Mouse (Mus musculus) kidney, postnatal 25 days (tissue): ENCODE data around the gene Nup214.

Experiments used
- DNase-seq, 2 experiments: peaks; one replicate each; pipeline ENCODE4 v3.0.0; 2021; ENCODE audit warnings: mixed read lengths in 2 of 2

Gene Nup214

DNA sequence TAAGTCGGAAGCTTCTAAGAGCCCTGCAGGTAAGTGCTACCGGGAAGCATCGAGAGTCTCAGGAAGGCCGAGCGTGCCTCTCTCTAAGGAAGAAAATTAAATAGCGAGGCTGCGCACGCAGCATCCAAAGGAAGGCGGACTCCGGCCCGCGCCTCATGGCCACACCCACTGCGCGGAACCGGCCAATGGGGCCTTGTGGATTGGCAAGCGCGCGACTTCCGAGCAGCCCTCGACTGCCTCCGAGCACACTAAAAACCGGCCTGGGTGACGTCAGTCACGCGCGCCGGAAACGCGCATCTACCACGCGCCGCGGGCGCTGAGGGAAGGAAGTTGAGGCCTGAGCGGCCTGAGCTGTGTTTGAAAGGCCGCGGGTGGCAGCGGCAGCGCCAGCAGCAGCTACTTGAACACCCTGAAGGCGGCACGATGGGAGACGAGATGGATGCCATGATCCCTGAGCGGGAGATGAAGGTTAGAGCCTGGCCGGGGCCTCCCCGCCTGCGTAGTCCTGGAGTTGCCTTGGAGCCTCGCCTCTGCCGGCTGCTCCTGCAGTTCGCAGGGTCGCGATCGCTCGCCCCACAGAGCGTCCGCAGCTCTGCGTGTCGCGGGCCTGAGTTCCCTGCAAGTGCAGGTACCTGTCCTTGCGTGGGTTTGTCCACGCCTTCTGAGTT, at the start of gene Nup214:
TSS of gene Nup214 (plus strand) at position 296 of the 668 bp plus-strand sequence.
- DNase-seq = peak; percentile 99 to 100

DNA sequence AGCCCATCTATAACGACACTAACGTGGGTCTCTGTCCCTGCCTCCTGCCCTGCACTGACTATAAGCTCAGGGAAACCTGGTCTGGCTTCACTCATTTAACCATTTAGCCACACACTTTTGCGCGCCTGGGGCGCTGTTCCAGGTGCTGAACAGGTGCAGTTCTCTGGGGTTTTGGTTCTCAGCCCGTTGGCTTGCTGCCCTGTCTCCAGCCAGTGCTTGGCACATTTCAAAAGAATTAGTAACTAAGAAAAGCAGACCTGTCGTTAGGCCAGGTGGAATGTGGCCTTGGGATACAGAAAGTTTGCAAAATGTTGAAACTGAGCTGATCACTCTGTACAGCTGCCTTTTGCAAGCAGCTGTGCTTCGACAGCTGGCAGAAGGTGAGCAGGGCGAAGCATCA, 49.4 kb upstream of the Nup214 start:
- DNase-seq = peak; percentile 95 to 96

DNA sequence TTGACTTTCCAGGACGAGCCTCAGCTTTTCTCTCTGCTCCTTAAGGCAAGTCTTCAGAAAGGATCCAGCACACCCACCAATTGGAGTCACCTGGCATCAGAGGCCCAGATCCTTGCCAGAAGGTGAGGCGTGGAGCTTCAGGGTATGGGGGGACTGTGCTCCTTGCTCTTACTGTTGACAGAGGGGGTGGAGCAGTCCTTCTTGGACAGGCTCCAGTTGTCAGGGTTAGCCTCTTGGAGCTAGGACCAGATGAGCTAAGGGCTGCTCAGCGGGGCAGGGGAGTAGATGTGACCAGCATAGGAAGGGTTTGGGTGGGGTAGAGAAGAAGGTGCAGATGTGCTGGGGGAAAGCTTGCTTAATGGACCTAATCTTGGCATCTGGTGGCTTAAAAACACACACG, 48.3 kb upstream of the Nup214 start:
- DNase-seq = peak; percentile 40 to 69

DNA sequence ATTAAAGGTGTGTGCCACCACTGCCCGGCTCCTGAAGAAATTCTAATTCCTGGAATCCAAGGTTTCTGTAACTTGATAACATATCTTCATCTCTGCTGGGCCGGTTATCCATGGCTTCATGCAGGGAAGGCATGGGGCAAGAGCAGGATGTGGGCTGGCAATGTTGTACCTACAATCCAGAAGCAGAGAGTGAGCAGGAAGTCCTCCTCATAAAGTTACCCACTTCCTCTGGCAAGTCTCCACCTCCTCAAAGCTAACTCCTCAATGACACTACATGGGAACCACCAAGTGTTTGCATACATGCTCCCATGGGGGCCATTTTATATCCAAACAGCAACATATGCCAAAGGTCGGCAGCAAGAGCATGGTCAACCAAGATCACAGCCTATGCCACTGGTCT, 44.6 kb upstream of the Nup214 start:
- DNase-seq = no peak

DNA sequence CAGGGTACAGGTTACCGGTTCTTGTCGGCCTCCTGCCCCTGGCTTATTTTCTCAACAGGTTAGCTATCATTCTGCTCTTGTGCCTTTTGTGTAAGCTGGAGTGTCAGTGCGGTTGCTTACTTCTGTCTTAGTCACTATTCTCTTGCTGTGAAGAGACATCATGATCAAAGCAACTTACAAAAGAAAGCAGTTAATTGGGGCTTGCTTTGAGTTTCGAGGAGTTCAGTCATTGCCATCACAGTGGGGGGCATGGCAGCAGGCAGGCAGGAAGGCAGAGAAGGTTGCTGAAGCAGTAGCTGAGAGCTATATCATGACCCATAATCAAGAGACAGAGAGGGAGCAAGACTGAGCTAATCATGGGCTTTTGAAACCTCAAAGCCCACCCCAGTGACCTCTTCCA, 39.7 kb upstream of the Nup214 start:
- DNase-seq = no peak

DNA sequence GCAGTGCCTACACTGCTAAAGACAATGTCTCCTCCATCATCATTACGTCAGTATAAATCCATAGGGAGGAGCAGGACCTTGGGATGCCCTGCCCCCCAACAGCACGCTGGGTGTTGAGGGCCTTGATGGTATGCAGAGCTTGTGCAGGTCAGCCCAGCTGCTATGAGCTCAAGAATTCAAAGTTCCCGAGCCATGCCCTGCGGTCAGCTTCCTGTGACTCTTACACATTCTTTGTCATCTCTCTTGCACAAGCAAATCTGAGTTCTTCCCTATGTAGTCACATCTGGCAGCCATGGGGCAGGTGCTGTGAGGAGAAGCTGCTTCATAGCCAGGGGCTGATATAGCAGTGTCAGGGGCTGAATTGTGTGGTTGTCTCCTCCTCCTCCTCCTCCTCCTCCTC, 39.2 kb upstream of the Nup214 start:
- no peak for DNase-seq

DNA sequence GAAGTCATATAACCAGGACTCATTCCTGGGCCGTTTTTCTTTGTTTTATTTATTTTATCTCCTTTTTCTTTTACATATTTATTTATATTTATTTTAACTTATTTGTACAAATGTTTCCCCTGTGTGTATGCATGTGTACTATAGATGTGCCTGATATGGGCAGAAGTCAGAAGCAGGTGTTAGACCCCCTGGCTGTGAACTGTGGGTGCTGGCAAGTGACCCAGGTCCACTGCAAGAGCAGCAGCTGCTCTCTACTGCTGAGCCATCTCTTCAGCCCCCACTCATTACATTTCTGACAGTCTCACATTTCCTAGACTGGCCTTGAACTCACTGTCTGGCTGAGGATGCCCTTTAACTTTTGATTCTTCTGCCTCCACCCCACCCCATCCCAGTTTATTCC, 35.9 kb upstream of the Nup214 start:
- DNase-seq = no peak

DNA sequence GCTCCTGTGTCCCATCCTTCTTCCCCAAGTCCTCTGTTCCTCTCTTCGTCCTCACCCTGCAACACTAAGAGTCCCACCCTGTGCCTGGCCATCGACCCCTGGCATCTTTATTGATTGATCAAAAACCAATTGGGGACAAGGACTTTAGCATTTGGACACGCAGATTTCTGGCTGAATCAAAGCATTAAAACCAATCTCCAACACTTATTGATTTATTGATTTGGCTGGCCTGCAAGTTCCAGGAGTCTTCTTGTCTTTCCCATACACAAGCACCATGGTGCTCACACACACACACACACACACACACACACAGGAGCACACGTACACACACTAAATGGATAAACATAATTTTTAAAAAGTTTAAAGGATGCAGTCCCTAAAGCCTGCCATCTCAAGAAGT, 31.2 kb upstream of the Nup214 start:
- no peak for DNase-seq

DNA sequence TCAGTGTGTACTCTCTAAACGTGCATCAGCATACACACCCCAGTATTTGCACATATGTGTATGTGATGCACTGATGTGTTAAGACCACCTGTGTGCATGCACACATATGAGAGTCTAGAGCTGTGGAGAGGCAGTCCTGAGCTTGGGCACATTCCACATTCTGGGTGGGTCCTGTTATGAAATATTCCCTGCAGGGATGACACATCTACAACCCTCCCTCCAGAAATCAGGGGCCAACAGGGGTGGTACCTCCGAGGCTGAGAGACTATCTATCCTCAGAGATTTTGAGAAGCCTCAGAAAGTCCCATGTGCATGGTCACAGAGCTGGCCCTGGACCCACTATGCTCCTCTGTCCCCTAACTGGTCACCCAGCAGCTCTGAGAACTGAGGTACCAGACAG, 28.7 kb upstream of the Nup214 start:
- peak in 1 of 2 experiments; percentile 23 for DNase-seq

DNA sequence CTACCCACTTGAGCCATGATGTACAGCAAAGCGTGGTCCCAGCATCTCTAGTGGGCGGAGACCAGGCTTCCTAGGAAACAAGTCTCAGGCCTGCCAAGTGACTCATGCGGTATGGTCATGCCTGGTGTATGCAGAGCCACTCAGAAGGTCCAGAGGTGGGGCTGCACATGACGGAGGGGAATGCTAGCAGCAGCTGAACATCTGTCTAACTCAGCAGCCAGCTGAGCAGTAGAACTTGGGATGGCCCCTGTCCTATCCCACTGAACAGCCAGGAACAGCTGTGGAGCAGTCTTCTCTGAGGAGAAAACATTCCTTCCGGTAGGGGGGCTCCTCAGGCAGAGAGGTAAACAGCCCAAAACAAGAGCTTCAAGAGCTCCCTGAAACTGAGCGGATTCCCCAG, 25.8 kb upstream of the Nup214 start:
- DNase-seq = peak in 1 of 2 experiments; percentile 37

DNA sequence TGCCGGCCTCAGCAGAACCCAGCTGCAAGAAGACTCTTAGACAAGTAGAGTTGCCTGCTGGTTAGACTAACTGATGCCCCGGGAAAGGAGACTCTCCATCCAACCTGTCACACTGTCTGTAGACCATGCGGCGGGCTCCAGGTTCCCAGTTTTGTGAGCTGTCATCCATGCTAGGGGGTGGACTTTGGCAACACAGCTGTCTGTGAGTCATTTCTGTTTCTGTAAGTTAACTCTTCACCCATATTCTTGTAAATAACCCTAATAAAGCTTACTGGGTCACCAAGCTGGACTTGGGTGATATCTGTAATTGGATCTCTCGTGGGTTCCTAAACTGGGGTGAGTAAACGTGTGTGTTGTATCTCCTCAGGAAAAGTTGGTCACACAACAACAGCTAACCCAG, 25.4 kb upstream of the Nup214 start:
- DNase-seq = peak in 1 of 2 experiments; percentile 29

DNA sequence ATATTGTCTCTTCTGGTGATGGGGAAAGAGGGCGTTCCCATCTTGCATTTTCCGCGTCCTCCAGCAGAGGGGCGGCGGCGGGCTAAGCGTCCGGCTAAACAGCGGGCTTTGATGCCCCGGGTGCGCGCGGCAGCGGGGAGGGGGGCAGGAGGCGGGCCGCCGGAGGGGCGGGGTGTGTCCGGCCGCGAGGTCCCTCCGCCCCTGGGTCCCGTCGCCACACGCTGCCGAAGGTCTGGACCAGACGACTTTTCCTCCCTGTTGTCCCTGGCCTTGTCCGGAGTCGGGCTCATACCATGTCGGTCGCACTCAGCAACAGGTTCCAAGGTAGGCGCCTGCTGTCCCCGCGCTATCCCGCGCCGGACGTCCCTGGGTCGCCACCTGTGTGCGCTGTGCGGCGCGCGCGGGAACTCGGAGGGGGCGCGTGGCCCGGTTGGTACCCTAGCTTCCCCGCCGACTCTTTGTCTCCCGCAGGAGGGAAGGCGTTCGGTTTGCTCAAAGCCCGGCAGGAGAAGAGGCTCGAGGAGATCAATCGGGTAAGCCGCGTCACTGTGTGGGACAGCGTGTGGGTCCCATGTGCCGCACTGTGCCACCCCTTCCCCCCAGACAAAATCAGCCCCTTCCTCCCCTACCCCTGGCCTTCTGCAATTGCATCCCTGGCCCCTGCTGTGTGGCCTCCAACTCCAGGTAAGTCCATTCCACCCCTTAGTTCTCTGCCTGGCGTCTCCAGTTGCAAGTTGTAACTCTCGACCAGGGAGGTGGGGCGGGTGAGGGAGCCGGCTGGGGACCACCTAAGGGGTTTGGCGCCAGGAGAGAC, 24.0 kb upstream of the Nup214 start, which contains the start of gene Aif1l:
TSS of gene Aif1l (plus strand) at position 82 of the 814 bp plus-strand sequence.
- peak; percentile 67 to 87 for DNase-seq

DNA sequence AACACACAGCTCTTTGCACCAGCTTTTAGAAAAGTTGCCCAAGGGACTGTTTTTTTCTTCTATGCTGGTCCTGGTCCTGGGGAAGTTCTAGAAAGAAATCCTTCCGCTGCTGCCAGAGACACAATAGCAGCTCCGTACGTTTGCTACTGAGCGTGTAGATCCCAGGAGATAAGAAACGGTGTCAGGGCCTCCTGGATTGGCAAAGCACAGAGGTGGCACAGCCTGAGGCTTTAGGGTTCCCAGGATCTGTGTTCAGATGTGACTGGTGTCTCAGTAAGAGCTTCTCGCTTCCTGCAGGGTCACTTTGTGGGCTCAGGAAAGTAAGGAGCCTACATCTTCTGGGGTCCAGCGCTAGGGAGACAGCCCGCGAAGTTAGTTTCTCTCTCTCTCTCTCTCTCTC, 23.3 kb upstream of the Nup214 start:
- DNase-seq = peak in 1 of 2 experiments; percentile 44

DNA sequence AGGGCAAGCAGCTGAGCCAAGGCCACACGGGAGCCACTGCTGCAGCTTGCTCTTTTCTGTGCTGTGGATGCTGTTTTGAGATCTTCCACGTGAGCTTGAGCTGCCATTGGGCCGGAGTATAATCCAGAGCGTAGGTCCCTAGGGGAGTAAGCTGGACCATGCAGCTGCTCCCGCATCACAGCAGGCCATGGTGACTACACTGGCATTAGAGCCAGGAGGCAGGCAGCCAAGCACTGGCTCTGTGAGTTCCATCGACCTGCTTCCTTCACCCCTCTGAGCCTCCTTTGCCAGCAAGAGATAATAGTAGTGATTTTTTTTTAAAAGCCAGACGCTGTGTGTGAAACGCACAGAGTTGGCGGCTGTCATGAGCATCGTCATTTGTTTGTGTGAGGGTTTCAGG, 22.0 kb upstream of the Nup214 start:
- peak in 1 of 2 experiments; percentile 45 for DNase-seq

DNA sequence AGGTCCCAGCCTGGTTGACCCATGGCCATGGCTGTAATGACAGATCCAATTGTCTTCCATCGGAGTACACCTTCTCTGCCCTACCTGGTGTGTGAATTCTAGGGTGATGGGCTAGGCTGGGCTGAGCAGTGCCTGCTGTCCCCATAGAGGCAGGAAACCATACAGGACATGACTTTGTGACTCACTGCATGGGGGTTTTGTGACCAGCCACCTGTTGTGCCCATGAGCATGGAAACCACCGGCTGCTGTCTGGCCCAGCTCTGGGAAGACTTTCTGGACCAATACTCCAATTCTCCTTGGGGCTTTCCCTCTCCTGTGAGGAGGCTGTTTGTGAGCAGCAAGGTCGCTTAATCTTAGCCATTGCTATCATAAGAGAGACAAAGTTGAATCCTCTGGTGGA, 21.5 kb upstream of the Nup214 start:
- no peak for DNase-seq

DNA sequence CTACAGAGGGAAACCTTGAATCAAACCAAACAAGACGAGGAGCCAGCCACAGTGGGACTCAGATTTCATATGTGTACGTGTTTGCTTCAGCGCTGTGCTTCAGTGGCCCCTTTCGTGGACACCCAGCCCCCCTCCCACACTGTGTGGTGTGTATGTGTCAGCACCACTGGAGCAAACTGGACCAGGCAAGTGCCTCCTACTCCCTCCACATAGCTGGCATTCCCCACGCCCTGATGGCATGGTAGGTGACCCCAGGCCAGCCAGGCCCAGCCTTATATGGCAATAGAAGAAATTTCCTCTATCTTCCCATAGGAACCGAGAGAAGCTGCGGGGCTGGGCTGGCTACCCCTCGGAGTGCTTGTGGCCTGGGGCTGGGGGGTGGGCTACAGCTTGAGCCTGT, 20.5 kb upstream of the Nup214 start:
- peak; percentile 53 to 88 for DNase-seq

DNA sequence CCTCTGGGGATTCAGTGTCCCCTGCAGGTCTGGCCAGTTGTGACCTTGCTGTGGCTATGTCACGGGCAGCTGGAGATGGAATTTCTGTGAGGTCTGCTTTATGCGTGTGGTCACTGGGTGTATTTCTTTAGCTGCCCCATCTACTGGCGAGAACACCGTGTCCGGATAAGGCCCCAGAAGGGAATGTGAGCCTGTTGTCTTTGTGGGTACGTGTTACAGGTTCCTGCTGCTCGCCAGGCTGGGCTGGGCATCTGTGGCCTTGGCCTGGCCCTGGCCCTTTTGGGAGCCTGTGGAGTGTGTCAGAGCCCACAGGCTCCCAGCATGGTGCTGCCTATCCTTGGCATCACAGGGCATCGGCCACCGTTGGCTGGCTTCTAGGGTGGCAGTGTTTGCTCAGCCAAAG, 19.5 kb upstream of the Nup214 start:
- peak; percentile 62 to 90 for DNase-seq

DNA sequence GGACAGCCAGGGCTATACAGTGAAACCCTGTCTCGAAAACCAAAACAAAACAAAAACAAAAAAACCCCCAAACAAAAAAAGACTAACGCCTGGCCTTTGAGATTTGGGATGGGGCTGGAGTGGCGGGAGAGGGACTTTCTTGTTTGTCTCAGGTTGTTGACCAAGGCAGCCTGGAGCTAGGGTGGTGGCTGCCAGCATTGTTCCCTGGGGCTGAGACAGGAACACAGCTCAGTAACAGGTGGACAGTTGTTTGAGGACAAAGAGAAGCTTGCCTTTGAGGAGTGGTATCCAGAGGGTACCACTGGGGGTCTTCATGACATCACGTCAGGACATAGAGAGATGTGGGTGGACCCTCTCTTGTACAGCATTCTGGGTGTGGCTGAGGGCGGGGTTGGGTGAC, 18.6 kb upstream of the Nup214 start:
- no peak for DNase-seq

DNA sequence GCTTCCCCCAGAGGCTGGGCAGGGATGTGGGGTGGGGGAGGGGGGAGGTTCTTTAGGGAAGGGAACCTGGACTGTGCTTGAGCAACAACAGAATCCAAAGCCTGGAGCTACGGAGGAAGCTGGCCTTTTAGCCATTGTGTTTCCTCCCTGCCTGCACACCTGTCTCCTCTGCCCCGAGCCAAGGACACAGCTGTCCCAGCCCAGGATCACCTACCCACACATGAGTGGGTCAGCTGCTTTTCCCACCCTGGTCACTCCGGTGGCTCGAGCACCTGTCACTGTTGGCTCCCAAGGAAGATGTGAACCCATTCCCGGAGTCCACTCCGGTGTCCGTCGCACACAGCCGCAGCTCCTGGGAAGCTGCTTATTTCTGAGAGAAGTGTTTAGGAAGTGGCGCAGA, 17.0 kb upstream of the Nup214 start:
- DNase-seq = no peak

DNA sequence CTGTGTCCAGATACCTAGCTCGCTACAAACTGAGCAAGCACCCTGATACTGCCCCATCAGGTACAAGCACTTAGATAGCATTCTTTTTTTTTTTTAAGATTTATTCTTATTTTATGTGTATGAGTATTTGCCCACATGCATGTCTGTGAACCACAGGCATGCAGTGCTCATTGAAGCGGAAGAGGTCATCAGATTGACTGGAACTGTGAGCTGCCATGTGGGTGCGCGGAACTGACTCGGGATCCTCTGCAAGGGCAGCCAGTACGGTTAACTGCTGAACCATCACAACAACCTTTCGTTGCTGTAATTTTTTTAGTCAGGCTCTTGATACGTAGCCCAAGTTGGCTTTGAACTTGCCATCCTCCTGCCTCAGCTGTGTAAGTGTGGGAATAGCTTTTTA, 13.2 kb upstream of the Nup214 start:
- peak in 1 of 2 experiments; percentile 60 for DNase-seq

DNA sequence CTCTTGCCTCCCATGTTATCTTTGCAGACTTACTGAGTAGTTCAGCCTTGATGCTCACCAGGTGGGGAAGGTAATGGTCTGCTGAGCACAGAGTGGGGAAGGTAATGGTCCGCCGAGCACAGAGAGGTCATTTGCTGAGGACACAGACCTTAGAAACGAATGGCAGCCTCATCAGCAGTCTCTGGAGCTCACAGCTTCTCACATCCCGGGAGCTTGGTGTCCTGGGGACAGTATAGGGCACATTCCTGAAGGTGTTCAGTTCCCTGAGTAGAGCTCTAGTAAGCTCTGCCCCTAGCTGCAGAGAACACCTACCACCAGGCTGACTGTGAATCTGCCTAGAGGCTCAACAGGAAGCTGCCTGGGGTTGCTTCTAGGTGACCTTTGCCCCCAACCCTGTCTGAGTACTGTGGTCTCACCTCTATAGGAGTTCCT, 12.4 kb upstream of the Nup214 start:
- DNase-seq = peak; percentile 56 to 79

DNA sequence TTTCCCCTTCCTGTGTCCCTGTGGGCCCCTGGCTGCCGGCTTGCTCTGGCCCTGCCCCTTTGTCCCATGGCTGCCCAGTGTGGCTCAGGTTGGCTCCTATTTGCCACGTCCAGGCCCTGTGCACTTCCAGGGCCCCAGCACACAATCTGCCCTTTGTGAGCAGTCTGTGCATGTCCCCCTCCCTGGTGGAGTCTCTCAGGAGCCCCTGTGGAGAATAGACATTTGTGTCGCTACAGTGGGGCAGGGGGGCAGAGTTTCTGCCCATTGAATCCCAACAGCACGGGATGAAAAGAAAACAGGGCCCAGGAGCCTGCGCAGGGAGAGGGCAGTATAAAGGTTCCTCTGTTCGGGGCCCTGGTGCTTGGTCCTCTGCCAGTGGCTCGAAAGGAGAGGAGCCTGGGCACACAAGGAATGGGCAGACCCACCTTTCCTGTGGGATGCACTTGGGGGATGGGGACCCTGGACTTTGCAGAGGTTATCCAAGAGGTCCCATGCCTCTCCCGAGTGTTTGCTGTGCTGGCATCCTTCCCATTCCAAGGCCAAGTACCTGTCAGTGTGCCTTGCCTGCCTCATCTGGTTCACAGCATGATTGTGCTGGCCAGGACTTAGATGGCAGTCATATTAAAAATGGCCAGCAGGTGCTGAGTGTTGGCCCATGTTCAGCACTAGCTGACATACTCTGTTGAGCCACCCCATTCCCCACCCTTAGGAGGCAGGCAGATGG, 11.6 kb upstream of the Nup214 start:
- peak; percentile 63 to 86 for DNase-seq

DNA sequence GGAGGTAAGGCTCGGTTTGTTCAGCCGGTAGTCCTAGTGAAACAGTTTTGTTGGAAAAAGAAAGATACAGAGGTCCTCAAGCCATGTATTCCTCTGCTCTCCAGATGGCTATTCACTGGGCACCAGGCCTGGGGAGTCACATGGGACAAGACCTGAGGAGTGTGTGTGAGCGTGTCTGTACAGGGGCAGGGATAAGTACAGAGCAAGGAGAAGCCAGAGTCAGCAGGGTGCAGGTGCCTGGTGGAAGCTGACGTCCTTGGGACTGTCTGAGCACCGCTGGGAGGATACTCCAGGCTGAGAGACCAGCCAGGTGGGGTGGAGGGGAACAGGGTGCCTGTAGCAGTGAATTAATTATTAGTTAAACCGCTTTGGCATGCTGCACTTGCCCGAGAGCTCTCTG, 10.7 kb upstream of the Nup214 start:
- peak; percentile 77 to 94 for DNase-seq

DNA sequence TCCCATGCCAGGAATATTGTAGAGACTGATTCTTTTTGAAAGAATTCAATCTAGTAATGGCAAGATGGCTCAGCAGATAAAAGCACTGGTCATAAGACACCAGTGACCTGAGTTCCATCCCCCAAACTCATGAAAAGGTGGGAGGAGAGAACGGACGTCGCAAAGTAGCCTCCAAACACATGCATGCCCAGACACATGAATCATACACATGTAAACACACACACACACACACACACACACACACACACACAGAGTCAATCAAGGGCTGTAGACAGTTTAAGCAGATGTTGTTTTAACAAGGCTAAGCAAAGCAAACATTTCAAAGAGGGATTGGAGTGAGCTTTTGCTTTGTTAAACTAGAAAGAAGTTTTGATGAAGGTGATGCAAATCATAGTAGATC, 10.0 kb upstream of the Nup214 start:
- DNase-seq = no peak
